Mouse (Mus musculus) right cerebral cortex, postnatal 36 days (tissue): ENCODE results near the gene Pkp1.
A peak's percentile ranks its signal among the peaks of the same experiment; 100 is the strongest.

Experiments
- DNase-seq, 2 experiments: peaks; one replicate each; pipeline ENCODE4 v3.0.0; 2022; ENCODE audit warnings: low spot score in 2 of 2, mixed read lengths in 1 of 2

The Pkp1 gene

DNA sequence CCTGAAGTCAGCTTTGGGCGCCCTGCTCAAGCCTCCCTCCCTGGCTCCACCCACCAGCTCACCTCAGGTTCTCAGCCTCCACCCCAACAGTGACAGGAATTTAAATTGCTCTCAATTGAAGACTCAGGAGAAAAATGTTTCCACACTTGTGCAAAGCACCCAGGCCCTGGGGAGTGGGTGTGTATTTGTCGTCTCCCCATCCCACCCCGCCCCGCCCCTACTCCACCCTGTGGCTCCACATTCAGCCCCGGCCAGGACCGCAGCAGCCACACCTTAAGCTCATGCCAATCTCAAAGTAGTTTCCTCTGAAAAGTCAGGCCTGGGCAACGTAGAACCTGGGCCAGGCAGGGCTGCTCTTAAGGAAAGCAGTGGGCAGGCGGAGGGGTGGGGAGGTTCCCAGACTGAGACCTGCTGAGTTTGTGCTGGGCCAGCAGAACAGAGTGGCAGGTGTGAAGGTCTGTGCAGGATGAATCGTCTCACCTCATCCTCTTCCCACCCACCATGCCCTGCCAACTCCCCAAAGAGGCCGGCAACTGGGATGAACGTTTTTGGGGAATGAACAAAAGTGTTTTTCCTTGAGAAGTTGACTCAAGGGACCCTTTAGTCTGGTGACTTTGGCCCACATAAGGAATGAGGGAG lies 61.8 kb downstream of the Pkp1 start:
- DNase-seq, result no peak

DNA sequence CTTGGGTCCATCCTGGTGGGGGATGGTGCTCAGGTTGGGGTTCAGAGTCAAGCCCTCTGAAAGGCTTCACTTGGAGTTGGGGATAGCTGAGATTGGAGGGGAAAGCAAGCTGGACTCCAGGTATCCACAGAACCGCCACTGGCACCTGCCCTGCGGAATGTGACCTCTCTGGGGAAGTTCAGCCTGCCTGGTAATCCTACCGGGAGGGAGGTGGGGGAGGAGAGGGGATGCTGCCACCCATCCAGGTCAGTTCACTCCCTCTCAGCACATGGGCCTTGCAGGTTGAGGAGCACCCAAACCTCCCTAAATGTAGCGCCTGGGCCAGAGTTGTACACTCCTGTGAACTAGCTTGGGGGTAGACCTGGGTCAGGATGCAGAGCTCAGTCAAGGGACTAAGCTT lies 62.9 kb downstream of the Pkp1 start:
- DNase-seq, result no peak

DNA sequence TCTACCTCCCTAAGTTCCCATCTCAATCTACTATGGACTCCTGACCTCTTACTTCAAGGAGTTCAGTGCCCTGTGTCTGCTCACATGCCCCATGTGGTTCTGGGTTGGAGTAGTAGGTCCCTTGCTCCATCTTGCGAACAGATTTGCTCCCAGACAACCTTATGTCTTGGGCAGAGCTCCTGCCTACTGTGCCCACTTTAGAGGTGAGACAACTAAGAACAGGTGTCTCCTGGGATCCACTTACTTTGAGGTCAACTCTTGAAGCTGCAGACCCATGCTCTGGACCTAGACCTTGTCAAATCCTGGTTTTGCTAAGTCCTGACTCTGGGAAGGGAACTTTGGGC lies 63.7 kb downstream of the Pkp1 start:
- no peak for DNase-seq

- DNase-seq, result no peak
Observed at GRCm38 (mm10) chr1:135854591-135855343, 64.2 kb downstream of the Pkp1 start.

- DNase-seq, result no peak
Observed at GRCm38 (mm10) chr1:135853200-135853599, 65.8 kb downstream of the Pkp1 start.

- peak in 1 of 2 experiments; percentile 19 for DNase-seq
Observed at GRCm38 (mm10) chr1:135852044-135852756, 66.8 kb downstream of the Pkp1 start.

GRCm38 (mm10) chr1:135850722-135851512 lies 68.1 kb downstream of the Pkp1 start:
- DNase-seq, result no peak

GRCm38 (mm10) chr1:135847611-135848351 lies 71.2 kb downstream of the Pkp1 start:
- no peak for DNase-seq

DNA sequence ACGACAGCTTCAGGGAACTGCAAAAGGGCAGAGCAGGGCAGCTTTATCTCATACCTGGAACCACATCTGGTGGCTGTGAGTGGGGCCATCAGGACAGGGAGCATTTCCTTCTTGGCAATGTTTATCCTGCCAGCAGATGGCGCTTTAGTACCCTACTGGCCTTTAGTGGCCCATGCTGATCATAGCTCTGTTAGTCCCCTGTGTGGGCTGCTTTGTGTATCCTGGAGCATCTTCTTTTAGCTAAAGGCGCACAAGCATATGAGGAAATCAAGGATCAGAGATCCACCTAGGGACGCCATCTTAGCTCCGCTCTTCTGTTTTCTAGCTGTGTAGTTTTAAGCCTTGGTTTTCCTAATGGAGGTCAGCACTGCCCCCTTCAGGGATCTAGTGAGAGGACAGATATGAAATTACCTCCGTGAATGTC lies 71.9 kb downstream of the Pkp1 start:
- no peak for DNase-seq

GRCm38 (mm10) chr1:135846632-135847031 lies 72.4 kb downstream of the Pkp1 start:
- no peak for DNase-seq

DNA sequence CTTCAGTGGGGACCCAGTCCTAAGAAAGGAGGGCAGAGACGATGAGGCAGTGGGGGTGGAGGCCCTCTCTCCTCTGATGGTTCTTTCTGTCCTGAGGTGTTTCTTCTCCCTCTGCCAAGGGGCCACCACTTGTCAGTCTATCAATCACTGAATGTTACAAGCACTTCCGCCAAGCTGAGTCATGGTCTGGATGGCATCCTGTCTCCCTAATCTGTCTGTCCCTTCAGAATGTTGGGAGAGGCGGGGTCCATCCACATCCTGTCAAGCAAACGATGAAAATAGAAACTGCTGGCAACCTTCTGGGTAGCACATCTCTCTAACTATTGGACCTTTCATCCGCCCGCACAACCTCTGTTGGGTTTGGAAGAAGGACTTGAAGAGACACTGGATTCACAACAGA lies 74.5 kb downstream of the Pkp1 start:
- no peak for DNase-seq

GRCm38 (mm10) chr1:135843519-135844262 lies 75.3 kb downstream of the Pkp1 start:
- no peak for DNase-seq

DNA sequence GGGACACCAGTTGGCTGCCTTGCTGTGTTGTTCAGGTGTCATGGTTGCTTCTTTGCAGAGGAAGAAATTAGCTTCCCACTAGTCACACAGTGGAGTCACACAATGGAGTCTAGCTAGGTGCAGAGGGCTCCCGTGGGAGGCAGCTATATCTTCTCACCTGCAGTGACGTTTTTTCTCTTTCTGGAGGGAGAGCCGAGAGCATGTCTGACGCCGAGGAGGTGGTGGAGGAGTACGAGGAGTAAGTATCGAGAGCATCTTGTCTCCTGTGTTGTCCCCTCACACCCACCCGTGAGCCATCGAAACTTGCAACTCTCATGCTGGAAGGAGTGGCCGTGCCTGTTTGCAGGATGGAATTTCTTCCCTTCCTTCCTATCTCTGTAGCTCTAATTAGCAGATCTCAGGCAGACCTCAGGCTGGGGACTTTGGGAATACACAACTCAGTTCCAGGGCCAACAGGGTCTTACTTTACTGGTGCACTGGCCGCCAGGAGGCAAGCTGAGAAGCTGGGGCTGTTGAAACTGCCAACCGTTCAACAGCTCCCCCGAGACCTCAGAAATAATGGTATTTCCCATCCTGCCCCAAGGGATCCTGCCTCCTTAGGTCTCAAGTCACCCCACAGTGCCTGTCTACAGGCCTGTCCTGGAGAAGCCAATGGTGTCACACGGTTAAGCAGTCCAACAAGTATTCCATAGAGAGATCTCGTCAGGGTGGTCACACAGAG lies 78.2 kb downstream of the Pkp1 start:
- DNase-seq, result peak in 1 of 2 experiments; percentile 39

- DNase-seq, result no peak
Observed at GRCm38 (mm10) chr1:135839065-135839464, 79.9 kb downstream of the Pkp1 start.

GRCm38 (mm10) chr1:135838626-135839025 lies 80.4 kb downstream of the Pkp1 start:
- DNase-seq, result no peak

DNA sequence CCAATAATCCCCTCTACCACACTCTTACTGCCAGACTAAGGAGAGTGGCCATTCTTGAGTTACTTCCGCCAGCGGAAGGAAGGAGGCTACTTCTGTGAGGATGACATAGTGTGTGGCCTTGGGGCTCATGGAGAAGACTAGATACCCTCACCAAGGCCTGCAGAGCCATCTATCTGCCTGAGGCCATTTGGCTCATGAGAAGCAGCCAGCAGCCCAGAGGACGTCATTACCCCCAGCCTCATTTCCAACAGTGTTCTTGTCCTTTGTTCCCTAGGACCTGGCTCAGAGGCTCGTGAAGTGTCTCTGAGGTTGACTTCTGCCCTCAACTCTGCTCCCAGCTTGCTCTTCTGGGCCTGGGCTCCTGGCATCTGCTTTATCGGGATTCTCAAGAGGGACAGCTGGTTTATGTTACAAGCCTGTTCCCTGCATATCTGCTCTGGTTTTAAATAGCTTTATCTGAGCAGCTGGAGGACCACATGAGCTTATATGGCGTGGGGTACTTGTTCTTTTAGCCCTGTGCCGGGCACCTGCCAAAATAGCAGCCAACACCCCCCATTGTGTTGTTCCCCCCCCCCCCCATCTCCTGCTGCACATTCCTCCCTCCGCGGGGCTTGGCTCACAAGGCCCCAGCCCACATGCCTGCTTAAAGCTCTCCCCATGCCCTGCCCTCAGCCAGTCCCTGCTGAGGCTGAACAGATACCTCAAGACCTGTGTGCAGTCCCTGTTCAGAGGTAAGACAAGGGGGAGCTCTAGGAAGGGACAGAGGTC lies 83.1 kb downstream of the Pkp1 start, which contains the start of gene Tnnt2:
Tnnt2 (plus strand) TSS at position 639 of the 768 bp plus-strand sequence.
- no peak for DNase-seq

- no peak for DNase-seq
Observed at GRCm38 (mm10) chr1:135834983-135835382, 84.0 kb downstream of the Pkp1 start.

DNA sequence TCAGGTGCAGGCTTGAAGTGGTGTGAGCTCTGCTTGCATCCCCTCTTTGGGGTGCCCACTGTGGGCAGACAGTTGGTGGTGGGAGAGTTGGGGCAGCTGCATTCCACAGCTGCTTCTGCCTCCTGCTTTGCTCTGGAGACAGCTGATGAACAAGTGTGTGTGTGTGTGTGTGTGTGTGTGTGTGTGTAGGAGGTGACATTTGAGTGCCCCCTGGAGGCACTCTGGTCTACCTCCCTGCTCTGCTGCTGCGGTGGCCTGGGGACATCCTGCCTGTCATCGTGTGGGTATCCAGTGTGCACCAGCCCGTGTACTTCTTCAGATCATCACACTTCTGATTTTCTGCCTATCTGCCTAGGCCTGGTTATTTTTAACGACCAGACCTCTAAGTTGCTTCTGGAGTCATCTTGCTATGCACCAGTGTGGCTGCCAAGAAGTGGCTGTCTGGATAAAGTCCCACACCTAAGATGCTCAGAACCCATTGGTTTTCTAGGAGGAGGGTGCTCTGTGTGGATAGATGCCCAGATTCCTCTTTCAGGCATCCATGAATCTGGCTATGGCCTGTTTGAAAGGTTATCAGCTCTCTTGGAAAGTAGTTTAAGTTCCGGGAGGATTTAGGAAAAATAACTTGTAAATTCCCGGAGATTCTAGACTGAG lies 84.7 kb downstream of the Pkp1 start:
- DNase-seq, result no peak

DNA sequence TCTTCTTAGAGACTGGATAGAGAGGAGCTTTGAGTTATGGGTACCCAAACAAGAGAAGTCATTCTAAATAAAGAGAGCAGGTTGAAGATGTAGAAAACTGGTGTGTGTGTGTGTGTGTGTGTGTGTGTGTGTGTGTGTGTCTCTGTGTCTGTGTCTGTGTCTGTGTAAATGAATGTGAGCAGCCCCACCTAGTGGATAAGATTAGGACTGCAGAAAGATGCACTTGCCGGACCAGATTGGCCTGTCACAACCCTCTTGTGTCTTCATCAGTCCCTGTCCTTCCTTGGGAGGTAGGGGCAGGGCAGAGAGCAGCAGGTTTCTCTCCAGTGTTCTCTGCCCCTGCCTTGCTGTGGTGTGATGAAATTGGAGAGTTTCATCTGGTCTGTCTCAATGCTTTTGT lies 90.1 kb downstream of the Pkp1 start:
- DNase-seq, result no peak
